In genomic region chr1:188118125-188118524, GRCm38 (mm10) we compare ENCODE assay signal across 8 mouse cellular contexts.
DNase-seq lines count a peak whose midpoint lies in the region; ATAC-seq and TF ChIP-seq lines count a peak whose summit lies in the region.

No protein-coding gene starts in this region.

- no peak for DNase-seq in hindbrain, embryonic 10.5 days (ENCODE audit: low spot score)
- peak; percentile 34 to 59 for DNase-seq in layer of hippocampus, adult 2 months (ENCODE audit: low spot score in 2 of 2)
- peak; percentile 80 for DNase-seq in lung, postnatal 36 days
- peak; percentile 22 for DNase-seq in telencephalon, adult 2 months (ENCODE audit: low read depth, low spot score)
- no peak for DNase-seq in spleen, adult 12 weeks (ENCODE audit: low spot score)

- no peaks in the 10 kb centered on the region for H3K36me3 ChIP-seq in hindbrain, embryonic 13.5 days
- H3K36me3 ChIP-seq in hindbrain, embryonic 10.5 days: no peaks in the 10 kb centered on the region
- no peaks in the 10 kb centered on the region for H3K36me3 ChIP-seq in forebrain, embryonic 15.5 days
- no peaks in the 10 kb centered on the region for H3K36me3 ChIP-seq in heart, embryonic 14.5 days (ENCODE audit: control insufficient read depth, insufficient read depth, low read length)

- H3K4me2 ChIP-seq in hindbrain, embryonic 13.5 days: no peak overlapping the region
- H3K4me2 ChIP-seq in forebrain, embryonic 15.5 days (replicated peaks): no peak overlapping the region
- 0 out of 2 replicates have a peak overlapping the region, but pooled peaks have one; percentile 3 for H3K4me2 ChIP-seq in heart, embryonic 14.5 days (ENCODE audit: low read length)

- WGBS in hindbrain, embryonic 13.5 days: 36% methylated on average over 3 of the region's 3 CpGs
- WGBS in hindbrain, embryonic 10.5 days: 64% methylated on average over 3 of the region's 3 CpGs
- 7% methylated on average over 3 of the region's 3 CpGs for WGBS in forebrain, embryonic 15.5 days
- WGBS in heart, embryonic 14.5 days: 8% methylated on average over 3 of the region's 3 CpGs

- TF ChIP-seq CTCF in layer of hippocampus, adult 2 months (conservative IDR thresholded peaks at IDR 0.05): no peak

- H3K27ac ChIP-seq in hindbrain, embryonic 13.5 days: 0 out of 2 replicates have a peak overlapping the region, but pooled peaks have one; percentile 30
- no peak overlapping the region for H3K27ac ChIP-seq in hindbrain, embryonic 10.5 days
- peak overlapping the region; percentile 41; the same call in 1 of the 2 replicates for H3K27ac ChIP-seq in forebrain, embryonic 15.5 days (replicated peaks)
- peak overlapping the region; percentile 73 to 79 for H3K27ac ChIP-seq in heart, embryonic 14.5 days (replicated peaks in 1 of 2; ENCODE audit: control insufficient read depth in 1 of 2, insufficient read depth in 1 of 2, low read depth in 2 of 2, low read length in 2 of 2)
- no peak overlapping the region for H3K27ac ChIP-seq in layer of hippocampus, adult 2 months

- no peaks in the 10 kb centered on the region for H3K27me3 ChIP-seq in hindbrain, embryonic 13.5 days
- no peaks in the 10 kb centered on the region for H3K27me3 ChIP-seq in hindbrain, embryonic 10.5 days (ENCODE audit: insufficient read depth, poor library complexity, severe bottlenecking)
- no peaks in the 10 kb centered on the region for H3K27me3 ChIP-seq in forebrain, embryonic 15.5 days
- no peaks in the 10 kb centered on the region for H3K27me3 ChIP-seq in heart, embryonic 14.5 days (ENCODE audit: control insufficient read depth, insufficient read depth, low read length)

- H3K9me3 ChIP-seq in hindbrain, embryonic 13.5 days: no peaks in the 10 kb centered on the region
- H3K9me3 ChIP-seq in hindbrain, embryonic 10.5 days: no peaks in the 10 kb centered on the region
- H3K9me3 ChIP-seq in forebrain, embryonic 15.5 days: no peaks in the 10 kb centered on the region
- H3K9me3 ChIP-seq in heart, embryonic 14.5 days (ENCODE audit: control insufficient read depth, low read length): no peaks in the 10 kb centered on the region

- no peak overlapping the region for H3K9ac ChIP-seq in hindbrain, embryonic 13.5 days
- no peak overlapping the region for H3K9ac ChIP-seq in forebrain, embryonic 15.5 days (replicated peaks)
- H3K9ac ChIP-seq in heart, embryonic 14.5 days (ENCODE audit: low read length): no peak overlapping the region

- peaks cover 7% of the 10 kb centered on the region for H3K4me1 ChIP-seq in hindbrain, embryonic 13.5 days (replicated peaks)
- peaks cover 5% of the 10 kb centered on the region; the same call in 1 of the 2 replicates for H3K4me1 ChIP-seq in hindbrain, embryonic 10.5 days (replicated peaks)
- peaks cover 11% of the 10 kb centered on the region for H3K4me1 ChIP-seq in forebrain, embryonic 15.5 days
- H3K4me1 ChIP-seq in heart, embryonic 14.5 days (ENCODE audit: control insufficient read depth in 2 of 2, insufficient read depth in 2 of 2, low read length in 2 of 2): peaks cover 16 to 39% of the 10 kb centered on the region in 2 experiments

- peak; percentile 54 for ATAC-seq in hindbrain, embryonic 13.5 days (ENCODE audit: low FRiP score)
- peak; percentile 95 for ATAC-seq in forebrain, embryonic 15.5 days (replicated peaks)
- peak; percentile 89 for ATAC-seq in heart, embryonic 14.5 days (ENCODE audit: insufficient number of reproducible peaks, insufficient read depth, low FRiP score, low read depth)

- no peak overlapping the region for H3K4me3 ChIP-seq in hindbrain, embryonic 13.5 days
- H3K4me3 ChIP-seq in hindbrain, embryonic 10.5 days: no peak overlapping the region
- H3K4me3 ChIP-seq in forebrain, embryonic 15.5 days: no peak overlapping the region
- H3K4me3 ChIP-seq in heart, embryonic 14.5 days (ENCODE audit: control insufficient read depth in 1 of 2, insufficient read depth in 1 of 2, low read depth in 1 of 2, low read length in 2 of 2): no peak overlapping the region
- no peak overlapping the region for H3K4me3 ChIP-seq in layer of hippocampus, adult 2 months

Comparison
In these comparisons a context has a peak if more than half of its experiments do, and no peak if none do; other contexts are left out.
1. H3K27ac ChIP-seq: peak in hindbrain, embryonic 13.5 days (single experiment), forebrain, embryonic 15.5 days (single experiment) and heart, embryonic 14.5 days (2 of 2); none in hindbrain, embryonic 10.5 days (single experiment) and layer of hippocampus, adult 2 months (single experiment).
2. DNase-seq: peak in layer of hippocampus, adult 2 months (2 of 2), lung, postnatal 36 days (single experiment) and telencephalon, adult 2 months (single experiment); none in hindbrain, embryonic 10.5 days (single experiment) and spleen, adult 12 weeks (single experiment).
3. Peak in every context shown above with its lines, with median percentiles within 50 percentile points of each other: ATAC-seq.